Mouse (Mus musculus): ENCODE measurements around the gene Car15. TPM values are rescaled to one million over a fixed set of nuclear protein-coding genes. Genes with fewer than 3 reads are reported as not detected.

Car15 gene
- polyA plus RNA-seq, 1 experiment from 2014 or later: 4.4 TPM

DNA sequence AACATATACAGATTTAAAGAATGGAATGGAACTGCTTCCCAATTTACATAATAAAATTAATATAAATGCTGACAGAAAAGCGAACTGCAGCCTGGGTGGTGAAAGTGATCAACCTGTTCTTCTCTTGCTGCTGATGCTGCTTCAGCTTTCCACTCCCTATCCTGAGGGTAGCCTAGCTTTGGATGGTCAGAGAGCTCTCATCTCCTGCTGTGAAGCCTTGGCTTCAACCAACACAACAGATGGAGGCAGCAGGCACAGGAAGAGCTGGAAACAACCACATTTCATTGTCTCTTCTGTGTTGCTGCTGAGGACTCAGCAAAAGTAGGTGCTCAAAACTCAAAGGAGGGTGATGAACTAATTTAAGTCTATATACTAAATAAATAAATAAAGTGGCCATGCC lies 13.7 kb upstream of the Car15 start:
- H3K27me3 ChIP-seq: no peaks in the 10 kb centered on the region
- 97% methylated on average over 1 of the region's 1 CpGs for WGBS
- H3K36me3 ChIP-seq: peaks cover 87% of the 10 kb centered on the region
- no peaks in the 10 kb centered on the region for H3K9me3 ChIP-seq
- ATAC-seq (ENCODE audit: low FRiP score, low read depth): no peak
- H3K4me1 ChIP-seq: no peaks in the 10 kb centered on the region
- H3K9ac ChIP-seq (replicated peaks): no peak overlapping the region
- H3K27ac ChIP-seq (replicated peaks): no peak overlapping the region
- H3K4me3 ChIP-seq: no peak overlapping the region
- no peak overlapping the region for H3K4me2 ChIP-seq (replicated peaks)

DNA sequence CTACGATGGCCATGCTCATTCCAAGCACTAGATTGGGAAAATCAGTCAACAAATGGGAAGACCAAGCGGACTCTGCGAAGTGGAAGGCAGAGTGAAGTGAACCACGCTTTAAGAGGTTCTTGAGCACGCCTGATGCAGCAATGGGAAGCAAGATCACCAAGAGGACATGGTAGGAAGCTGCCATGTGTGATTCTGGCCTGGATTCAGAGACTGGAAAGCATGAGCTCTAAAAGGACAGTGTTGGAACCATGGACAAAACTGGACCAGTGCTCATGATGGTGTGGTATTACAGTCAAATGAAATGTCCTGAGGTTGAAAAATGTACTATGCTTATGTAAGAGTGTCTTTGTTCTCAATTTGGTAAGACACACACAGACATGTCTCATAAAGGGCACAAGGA lies 13.2 kb upstream of the Car15 start:
- no peak for ATAC-seq (ENCODE audit: low FRiP score, low read depth)
- H3K9me3 ChIP-seq: no peaks in the 10 kb centered on the region
- H3K4me3 ChIP-seq: no peak overlapping the region
- H3K4me1 ChIP-seq: no peaks in the 10 kb centered on the region
- H3K27ac ChIP-seq (replicated peaks): no peak overlapping the region
- no peaks in the 10 kb centered on the region for H3K27me3 ChIP-seq
- WGBS: 93% methylated on average over 5 of the region's 5 CpGs
- H3K36me3 ChIP-seq: peaks cover 87% of the 10 kb centered on the region
- H3K4me2 ChIP-seq (replicated peaks): no peak overlapping the region
- H3K9ac ChIP-seq (replicated peaks): no peak overlapping the region

DNA sequence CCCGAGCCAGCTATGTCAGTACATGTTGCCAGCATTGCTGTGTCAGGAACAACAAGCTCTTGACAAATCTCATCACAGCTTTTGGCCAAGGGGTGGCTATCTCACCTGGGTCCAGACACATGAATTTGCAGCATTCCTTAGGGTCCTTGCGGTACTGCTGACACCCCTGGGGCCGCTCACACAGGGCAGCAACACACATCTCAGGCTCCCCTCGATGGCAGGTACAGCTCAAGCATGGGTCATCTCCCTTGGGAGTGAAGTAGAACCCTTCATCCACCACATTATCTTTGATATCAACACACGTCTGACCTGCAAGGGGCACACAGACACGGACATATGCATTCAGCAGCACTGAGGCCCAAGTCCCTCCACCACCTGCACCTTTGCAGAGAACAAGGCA lies 11.3 kb upstream of the Car15 start:
- Histone ChIP-seq H3K27ac (replicated peaks) (no peak overlapping the region), H3K4me2 (replicated peaks) (no peak overlapping the region), H3K27me3 (no peaks in the 10 kb centered on the region), H3K9ac (replicated peaks) (no peak overlapping the region), H3K9me3 (no peaks in the 10 kb centered on the region), H3K36me3 (peaks cover 89% of the 10 kb centered on the region), H3K4me1 (no peaks in the 10 kb centered on the region), H3K4me3 (no peak overlapping the region)
- 93% methylated on average over 6 of the region's 6 CpGs for WGBS
- no peak for ATAC-seq (ENCODE audit: low FRiP score, low read depth)

DNA sequence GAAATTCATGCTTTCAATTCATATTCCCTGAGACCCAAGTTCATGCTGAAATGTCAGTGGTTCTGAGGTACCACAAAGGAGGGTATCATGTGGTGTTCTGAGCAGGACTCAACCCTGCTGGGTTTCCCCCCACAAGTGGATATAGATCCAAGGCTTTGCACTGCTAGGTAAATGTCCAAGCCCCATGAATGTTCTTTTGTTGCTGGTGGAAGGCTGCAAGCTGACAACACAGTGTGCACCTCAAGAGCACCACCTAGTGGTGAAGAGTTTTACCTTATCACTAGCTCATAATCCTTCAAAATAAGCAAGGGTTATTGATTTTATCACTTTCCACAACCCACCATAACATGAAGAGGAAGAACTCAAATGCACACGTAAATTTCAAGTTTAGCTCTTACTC lies 10.8 kb upstream of the Car15 start:
- WGBS: 36% methylated on average over 1 of the region's 1 CpGs
- Histone ChIP-seq H3K9ac (replicated peaks) (no peak overlapping the region), H3K4me2 (replicated peaks) (no peak overlapping the region), H3K4me3 (no peak overlapping the region), H3K36me3 (peaks cover 89% of the 10 kb centered on the region), H3K27me3 (no peaks in the 10 kb centered on the region), H3K27ac (replicated peaks) (peak overlapping the region; percentile 40; the same call in 1 of the 2 replicates), H3K4me1 (no peaks in the 10 kb centered on the region), H3K9me3 (no peaks in the 10 kb centered on the region)
- no peak for ATAC-seq (ENCODE audit: low FRiP score, low read depth)

DNA sequence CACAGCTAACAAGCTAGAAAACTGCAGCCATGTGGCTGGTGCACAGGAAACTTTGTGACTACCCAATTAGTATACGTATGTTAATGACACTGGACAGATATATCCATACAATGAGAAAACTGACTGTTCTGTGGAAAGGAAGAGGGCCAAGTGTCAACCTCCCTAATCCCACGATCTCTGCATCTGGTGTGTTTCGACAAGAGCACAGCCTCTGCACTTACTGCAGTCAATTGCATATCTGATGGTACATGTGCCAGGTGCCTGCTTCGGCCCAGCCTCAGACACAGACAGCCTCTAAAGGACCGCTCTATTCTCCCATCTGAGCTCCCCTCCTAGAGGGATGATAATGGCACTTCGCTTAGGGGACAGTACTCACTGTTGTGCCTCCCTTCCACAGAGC lies 10.3 kb upstream of the Car15 start:
- no peaks in the 10 kb centered on the region for H3K4me1 ChIP-seq
- no peaks in the 10 kb centered on the region for H3K27me3 ChIP-seq
- no peak overlapping the region for H3K4me3 ChIP-seq
- ATAC-seq (ENCODE audit: low FRiP score, low read depth): no peak
- H3K27ac ChIP-seq (replicated peaks): 0 out of 2 replicates have a peak overlapping the region, but pooled peaks have one; percentile 40
- no peak overlapping the region for H3K4me2 ChIP-seq (replicated peaks)
- 96% methylated on average over 6 of the region's 6 CpGs for WGBS
- H3K36me3 ChIP-seq: peaks cover 91% of the 10 kb centered on the region
- no peak overlapping the region for H3K9ac ChIP-seq (replicated peaks)
- H3K9me3 ChIP-seq: no peaks in the 10 kb centered on the region

DNA sequence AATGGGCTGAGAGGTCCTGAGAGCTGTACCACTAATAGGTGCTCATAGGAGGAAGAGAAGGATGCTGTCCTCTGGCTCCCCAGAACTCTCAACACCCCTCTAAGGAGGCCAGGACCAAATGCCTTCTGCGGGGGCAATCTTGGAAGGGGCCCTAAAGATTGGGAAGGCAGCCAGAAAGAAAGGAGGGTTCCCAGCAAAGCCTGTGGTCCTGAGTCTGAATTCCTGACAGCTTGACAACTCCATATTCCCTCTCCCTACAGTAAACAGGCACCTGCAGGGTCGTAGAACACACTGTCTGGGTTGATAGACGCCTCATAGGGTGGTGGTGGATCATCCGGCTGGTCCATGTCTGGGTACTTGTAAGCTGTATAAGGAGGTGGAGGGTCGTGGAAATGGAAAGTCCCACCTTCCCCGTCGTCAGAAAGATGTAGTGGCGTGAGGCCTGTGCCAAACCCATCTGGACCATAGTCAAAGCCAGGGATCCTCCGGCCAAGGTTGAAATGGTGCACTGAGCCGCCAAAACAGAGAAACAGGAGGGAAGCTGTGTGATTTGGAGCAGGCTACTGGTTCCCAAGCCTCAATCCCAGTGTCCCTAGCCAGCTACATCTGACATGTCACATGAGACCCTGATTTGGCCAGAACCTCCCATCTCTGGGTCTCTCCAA lies 5.7 kb upstream of the Car15 start:
- H3K9me3 ChIP-seq: no peaks in the 10 kb centered on the region
- no peak overlapping the region for H3K4me2 ChIP-seq (replicated peaks)
- 92% methylated on average over 10 of the region's 10 CpGs for WGBS
- H3K4me3 ChIP-seq: no peak overlapping the region
- H3K4me1 ChIP-seq: no peaks in the 10 kb centered on the region
- no peak for ATAC-seq (ENCODE audit: low FRiP score, low read depth)
- no peaks in the 10 kb centered on the region for H3K27me3 ChIP-seq
- H3K36me3 ChIP-seq: peaks cover 91% of the 10 kb centered on the region
- no peak overlapping the region for H3K27ac ChIP-seq (replicated peaks)
- no peak overlapping the region for H3K9ac ChIP-seq (replicated peaks)

DNA sequence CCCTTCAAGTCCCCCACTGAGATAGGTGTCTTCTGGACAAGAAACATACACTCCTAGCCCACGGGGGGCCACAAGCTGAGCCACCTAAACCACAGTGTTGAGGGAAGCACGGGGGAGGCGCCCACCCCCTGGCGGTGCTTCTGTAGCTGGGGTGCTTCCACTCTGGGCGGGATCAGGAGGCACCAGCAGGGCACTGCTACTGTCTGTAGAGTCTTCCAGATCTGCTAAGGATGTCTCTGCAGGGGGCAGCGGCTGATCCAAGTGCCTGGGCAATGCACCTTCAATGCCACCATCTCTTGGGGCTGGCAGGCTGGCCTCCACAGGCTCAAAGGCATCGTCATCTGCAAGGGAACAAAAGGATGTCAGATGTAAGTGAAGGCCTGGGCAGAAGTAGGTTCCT lies 4.3 kb upstream of the Car15 start:
- ATAC-seq (ENCODE audit: low FRiP score, low read depth): no peak

DNA sequence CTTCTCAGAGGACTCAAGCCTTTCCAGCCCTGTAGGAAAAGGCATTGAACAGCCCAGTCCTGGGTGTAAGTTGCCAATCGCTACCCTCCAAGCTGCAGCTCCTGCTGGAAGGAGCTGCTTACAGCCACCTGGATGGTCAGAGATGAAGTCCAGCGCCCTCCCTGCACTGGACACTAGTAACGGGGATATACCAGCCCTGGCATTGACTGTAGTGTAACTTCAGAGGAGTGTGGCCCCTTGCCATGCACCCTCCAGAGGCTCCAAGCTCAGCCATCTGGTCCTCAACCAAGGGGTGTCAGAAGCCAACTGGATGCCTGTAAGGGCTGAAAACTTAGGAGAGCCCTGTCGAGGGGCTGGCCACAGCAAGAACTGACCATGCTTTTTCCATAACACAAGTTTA lies 1.8 kb upstream of the Car15 start:
- Histone ChIP-seq H3K36me3 (peaks cover 55% of the 10 kb centered on the region), H3K9ac (replicated peaks) (no peak overlapping the region), H3K9me3 (no peaks in the 10 kb centered on the region), H3K4me2 (replicated peaks) (no peak overlapping the region), H3K27ac (replicated peaks) (no peak overlapping the region), H3K27me3 (peaks cover 32% of the 10 kb centered on the region), H3K4me1 (no peaks in the 10 kb centered on the region), H3K4me3 (no peak overlapping the region)
- WGBS: 88% methylated on average over 4 of the region's 4 CpGs
- no peak for ATAC-seq (ENCODE audit: low FRiP score, low read depth)

More for the DNA sequence above, 4.3 kb upstream of the Car15 start:
- H3K9me3 ChIP-seq: no peaks in the 10 kb centered on the region
- H3K9ac ChIP-seq (replicated peaks): no peak overlapping the region
- no peaks in the 10 kb centered on the region for H3K4me1 ChIP-seq
- H3K27ac ChIP-seq (replicated peaks): no peak overlapping the region
- H3K27me3 ChIP-seq: 0 out of 2 replicates have a peak, but pooled peaks cover 7% of the 10 kb centered on the region
- no peak overlapping the region for H3K4me3 ChIP-seq
- H3K36me3 ChIP-seq: peaks cover 80% of the 10 kb centered on the region
- H3K4me2 ChIP-seq (replicated peaks): no peak overlapping the region
- 95% methylated on average over 7 of the region's 7 CpGs for WGBS

DNA sequence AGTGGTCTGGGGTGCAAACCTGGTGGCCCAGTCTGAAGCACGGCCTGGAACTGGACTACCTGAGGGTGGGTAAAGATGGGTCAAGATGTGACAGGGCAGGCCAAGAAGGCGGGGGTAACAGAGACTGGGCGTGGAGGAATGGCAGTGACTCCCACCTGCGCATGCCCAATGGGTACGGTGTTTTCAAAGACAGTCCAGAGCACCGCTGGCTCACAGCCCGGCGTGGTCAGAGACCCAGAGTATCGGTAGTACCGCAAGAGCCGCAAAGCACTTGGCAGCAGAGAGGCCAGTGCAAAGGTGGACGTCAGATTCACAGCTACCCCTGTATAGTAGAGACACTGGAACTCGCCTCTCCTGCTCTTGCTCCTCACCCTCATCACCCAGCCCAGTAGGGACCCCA lies 2.7 kb downstream of the Car15 start:
- H3K4me1 ChIP-seq: peaks cover 12% of the 10 kb centered on the region
- WGBS: 64% methylated on average over 13 of the region's 13 CpGs
- H3K36me3 ChIP-seq: peaks cover 10% of the 10 kb centered on the region; the same call in 1 of the 2 replicates
- H3K27ac ChIP-seq (replicated peaks): no peak overlapping the region
- peaks cover 77% of the 10 kb centered on the region for H3K27me3 ChIP-seq
- H3K4me3 ChIP-seq: no peak overlapping the region
- H3K9me3 ChIP-seq: no peaks in the 10 kb centered on the region
- H3K4me2 ChIP-seq (replicated peaks): no peak overlapping the region
- no peak for ATAC-seq (ENCODE audit: low FRiP score, low read depth)
- no peak overlapping the region for H3K9ac ChIP-seq (replicated peaks)

DNA sequence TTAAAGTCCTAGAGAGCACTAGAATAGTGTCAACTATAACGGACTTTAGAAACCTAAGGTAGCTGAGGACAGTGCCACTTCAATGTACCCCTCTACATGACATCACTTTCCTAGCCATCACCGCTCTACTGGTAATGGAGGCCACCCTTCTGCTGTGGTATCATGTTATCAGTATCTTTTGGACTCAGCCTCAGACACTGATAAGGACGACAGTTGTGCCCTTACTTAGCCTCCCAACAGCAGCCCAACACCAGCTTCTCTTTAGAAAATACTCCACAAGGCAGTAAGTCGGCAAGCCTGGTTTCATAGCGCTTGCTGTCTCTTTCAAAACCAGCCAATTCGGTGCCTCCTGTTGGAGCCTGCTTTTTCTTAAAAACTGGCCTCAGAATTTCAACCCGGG lies 3.6 kb downstream of the Car15 start:
- ATAC-seq (ENCODE audit: low FRiP score, low read depth): no peak
- Histone ChIP-seq H3K4me2 (replicated peaks) (peak overlapping the region; percentile 92), H3K4me1 (peaks cover 12% of the 10 kb centered on the region), H3K27ac (replicated peaks) (no peak overlapping the region), H3K36me3 (peaks cover 3% of the 10 kb centered on the region; the same call in 1 of the 2 replicates), H3K4me3 (peak overlapping the region; percentile 62), H3K9ac (replicated peaks) (peak overlapping the region; percentile 68), H3K9me3 (no peaks in the 10 kb centered on the region), H3K27me3 (peaks cover 86% of the 10 kb centered on the region)
- WGBS: 54% methylated on average over 7 of the region's 7 CpGs

DNA sequence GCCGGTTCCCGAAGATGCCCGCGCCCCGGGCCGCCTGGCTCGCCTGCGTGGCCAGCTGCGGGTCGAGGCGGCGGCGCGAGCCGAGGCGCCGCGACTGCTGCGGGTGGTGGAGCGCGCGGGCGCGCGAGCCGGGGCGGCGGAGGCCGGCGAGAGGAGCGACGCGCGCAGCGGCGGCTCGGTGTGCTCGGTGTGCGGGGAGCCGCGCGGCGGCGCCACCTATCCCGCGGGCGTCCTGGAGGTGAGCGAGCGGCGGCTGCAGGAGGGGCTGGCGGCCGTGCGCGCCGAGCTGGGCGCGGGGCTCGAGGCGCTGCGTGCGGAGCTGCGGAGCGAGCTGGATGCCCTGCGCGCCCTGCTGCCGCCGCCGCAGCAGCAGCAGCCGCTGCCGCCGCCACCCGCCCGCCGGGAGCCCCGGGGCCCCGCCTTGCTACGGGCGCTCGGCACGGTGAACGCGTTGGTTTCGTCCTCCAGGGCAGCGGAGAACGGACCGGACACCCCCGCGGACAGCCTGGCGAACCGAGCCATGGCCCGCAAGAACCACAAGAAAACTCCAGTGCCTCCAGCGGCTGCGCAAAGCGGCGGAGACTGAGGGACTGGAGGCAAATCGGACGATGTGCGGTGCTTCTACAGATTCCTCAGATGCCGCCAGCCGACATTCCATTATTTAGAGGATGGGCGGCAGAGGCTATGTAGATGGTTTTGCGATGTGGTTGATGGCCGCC lies 4.3 kb downstream of the Car15 start:
- peak overlapping the region; percentile 68 for H3K9ac ChIP-seq (replicated peaks)
- no peaks in the 10 kb centered on the region for H3K36me3 ChIP-seq
- WGBS: under 1% methylated on average over 62 of the region's 103 CpGs
- no peaks in the 10 kb centered on the region for H3K9me3 ChIP-seq
- peak overlapping the region; percentile 60 for H3K27ac ChIP-seq (replicated peaks)
- H3K4me3 ChIP-seq: peak overlapping the region; percentile 62
- ATAC-seq (ENCODE audit: low FRiP score, low read depth): peak; percentile 65
- H3K4me1 ChIP-seq: peaks cover 12% of the 10 kb centered on the region
- H3K27me3 ChIP-seq: peaks cover 89% of the 10 kb centered on the region
- peak overlapping the region; percentile 92 for H3K4me2 ChIP-seq (replicated peaks)

DNA sequence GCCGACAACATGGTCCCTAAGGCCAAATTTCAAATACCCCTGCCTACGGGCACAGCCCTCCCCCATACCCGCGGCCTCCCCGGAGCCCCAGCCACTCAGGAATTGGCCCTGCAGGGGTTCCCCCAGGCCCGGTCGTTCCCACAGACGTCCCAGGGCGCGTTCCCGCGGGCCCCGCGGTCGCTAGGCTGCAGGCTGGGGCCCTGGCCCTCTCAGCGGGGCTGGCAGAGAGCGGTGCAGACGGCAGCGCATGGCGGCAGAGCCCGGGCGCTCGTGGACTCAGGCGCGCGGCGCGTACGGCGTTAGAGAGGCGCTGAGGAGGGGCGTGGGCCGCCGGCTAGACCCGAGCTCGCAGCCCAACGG lies 4.9 kb downstream of the Car15 start:
- under 1% methylated on average over 37 of the region's 37 CpGs for WGBS
- no peaks in the 10 kb centered on the region for H3K36me3 ChIP-seq
- H3K9me3 ChIP-seq: no peaks in the 10 kb centered on the region
- H3K4me1 ChIP-seq: peaks cover 12% of the 10 kb centered on the region
- peak; percentile 66 for ATAC-seq (ENCODE audit: low FRiP score, low read depth)
- H3K4me2 ChIP-seq (replicated peaks): peak overlapping the region; percentile 92
- peak overlapping the region; percentile 62 for H3K4me3 ChIP-seq
- peak overlapping the region; percentile 68 for H3K9ac ChIP-seq (replicated peaks)
- peaks cover 89% of the 10 kb centered on the region for H3K27me3 ChIP-seq
- H3K27ac ChIP-seq (replicated peaks): peak overlapping the region; percentile 60
